Mouse (Mus musculus) cerebral cortex, adult 2 months (tissue): ENCODE data around the gene Defa22.

Experiments
- WGBS: fragments of 180-500 bp; shearing (Covaris S2); methylation state at CpG from one replicate; pipeline ENCODE4 v1.1.7; 2018; 5-methylcytosine and 5-hydroxymethylcytosine counted together

Gene Defa22

DNA sequence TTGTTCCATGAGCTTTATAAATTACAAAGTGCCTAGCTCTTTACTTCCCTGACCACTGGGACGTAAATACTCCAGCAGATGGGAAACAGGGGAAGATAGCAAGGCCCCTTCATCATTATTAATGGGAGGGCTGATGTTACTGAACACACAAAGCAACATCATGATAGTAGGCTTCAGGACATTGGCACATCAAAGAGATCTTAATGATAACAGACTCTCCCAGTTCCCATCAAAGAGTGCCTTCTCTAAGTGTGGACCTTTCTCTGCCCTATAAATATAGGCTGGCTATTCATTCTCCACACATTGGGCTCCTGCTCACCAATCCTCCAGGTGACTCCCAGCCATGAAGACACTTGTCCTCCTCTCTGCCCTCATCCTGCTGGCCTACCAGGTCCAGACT, at the start of gene Defa22:
TSS of gene Defa22 (plus strand) at position 301 of the 400 bp plus-strand sequence.
- WGBS = no CpG with 5 or more reads among the region's 1 CpGs

DNA sequence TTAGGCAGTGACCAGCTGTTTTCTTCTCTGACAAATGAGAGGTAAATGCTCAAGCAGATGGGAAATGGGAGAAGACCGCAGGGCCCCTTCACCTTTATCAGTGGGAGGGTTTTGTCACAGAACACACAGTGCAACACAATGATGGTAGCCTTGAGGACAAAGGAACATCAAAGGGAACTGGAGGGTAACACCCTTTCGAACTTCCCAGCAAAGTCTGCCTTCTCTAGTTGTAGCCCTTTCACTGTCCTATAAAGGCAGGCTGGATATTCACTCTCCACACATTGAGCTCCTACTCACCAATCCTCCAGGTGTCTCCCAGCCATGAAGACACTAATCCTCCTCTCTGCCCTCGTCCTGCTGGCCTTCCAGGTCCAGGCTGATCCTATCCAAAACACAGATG, 27.7 kb upstream of the Defa22 start, which contains the start of gene Defa30:
TSS of gene Defa30 (plus strand) at position 301 of the 400 bp plus-strand sequence.
- WGBS = 50% methylated on average over 3 of the region's 3 CpGs

DNA sequence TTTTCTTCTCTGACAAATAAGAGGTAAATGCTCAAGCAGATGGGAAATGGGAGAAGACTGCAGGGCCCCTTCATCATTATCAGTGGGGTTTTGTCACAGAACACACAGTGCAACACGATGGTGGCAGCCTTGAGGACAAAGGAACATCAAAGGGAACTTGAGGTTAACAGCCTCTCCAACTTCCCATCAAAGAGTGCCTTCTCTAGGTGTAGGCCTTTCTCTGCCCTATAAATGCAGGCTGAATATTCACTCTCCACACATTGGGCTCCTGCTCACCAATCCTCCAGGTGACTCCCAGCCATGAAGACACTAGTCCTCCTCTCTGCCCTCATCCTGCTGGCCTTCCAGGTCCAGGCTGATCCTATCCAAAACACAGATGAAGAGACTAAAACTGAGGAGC, 29.2 kb downstream of the Defa22 start, which contains the start of gene Defa31:
TSS of gene Defa31 (plus strand) at position 301 of the 400 bp plus-strand sequence.
- no CpG with 5 or more reads among the region's 1 CpGs for WGBS

DNA sequence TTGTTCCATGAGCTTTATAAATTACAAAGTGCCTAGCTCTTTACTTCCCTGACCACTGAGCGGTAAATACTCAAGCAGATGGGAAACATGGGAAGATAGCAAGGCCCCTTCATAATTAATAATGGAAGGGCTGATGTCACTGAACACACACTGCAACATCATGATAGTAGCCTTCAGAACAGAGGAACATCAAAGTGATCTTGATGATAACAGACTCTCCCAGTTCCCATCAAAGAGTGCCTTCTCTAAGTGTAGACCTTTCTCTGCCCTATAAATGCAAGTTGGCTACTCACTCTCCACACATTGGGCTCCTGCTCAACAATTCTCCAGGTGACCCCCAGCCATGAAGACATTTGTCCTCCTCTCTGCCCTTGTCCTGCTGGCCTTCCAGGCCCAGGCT, 39.2 kb downstream of the Defa22 start, which contains the start of gene Gm15293:
TSS of gene Gm15293 (plus strand) at position 301 of the 400 bp plus-strand sequence.
- WGBS = no CpG with 5 or more reads among the region's 1 CpGs
